Mouse (Mus musculus) frontal cortex, postnatal 10 days (tissue): ENCODE data around the gene Ramp1.
A peak's percentile ranks its signal among the peaks of the same experiment; 100 is the strongest.

ENCODE experiments used
- DNase-seq, 2 experiments: peaks; one replicate each; pipeline ENCODE4 v3.0.0; 2022; ENCODE audit warnings: low spot score in 2 of 2, mixed read lengths in 1 of 2

Ramp1 gene

GRCm38 (mm10) chr1:91179533-91180173 is at the start of gene Ramp1:
TSS of gene Ramp1 (plus strand) at chr1:91179822.
- DNase-seq: peak in 1 of 2 experiments; percentile 51

DNA sequence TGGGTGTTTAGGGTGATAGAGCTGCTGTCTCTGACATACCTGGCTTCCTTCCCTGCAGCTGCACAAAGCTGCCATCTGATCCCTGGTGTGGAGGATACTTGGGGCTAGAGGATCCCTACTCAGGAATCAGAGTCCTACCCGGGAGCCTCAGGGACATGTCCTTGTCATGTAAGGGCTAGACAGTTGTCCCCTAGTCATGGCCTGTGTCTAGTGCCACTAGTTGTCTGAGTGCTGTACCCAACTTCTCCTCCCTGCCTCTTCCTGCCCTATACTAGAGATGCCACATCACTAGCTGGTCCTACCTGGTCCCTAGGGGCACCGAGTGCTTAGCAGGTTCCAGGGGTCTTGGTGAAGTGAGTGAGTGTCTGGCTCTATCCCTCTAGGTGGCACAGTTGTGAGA is 42.6 kb upstream of the Ramp1 start:
- no peak for DNase-seq

DNA sequence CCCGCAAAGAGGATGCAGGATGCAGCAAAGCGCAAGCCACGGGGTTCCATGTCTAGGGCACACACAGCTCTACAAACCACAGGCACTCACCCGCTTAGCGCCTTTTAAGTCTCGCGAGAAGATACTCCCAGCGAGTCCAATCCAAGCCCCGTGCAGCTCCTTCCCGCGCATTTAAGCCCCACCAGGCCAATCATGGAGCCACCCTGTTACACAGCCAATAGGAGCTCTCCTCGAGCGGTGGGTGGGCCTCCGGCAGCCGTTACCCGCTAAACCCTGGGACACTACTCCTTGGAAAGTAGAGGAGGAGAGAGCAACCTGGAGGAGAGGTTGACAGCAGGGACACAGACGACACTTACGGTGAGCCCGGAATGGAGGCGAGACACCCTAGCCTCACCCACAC is 34.8 kb upstream of the Ramp1 start, which contains the start of gene Rbm44:
Gene Rbm44, plus strand, starts transcription at position 277 of the 400 bp plus-strand sequence.
- no peak for DNase-seq

DNA sequence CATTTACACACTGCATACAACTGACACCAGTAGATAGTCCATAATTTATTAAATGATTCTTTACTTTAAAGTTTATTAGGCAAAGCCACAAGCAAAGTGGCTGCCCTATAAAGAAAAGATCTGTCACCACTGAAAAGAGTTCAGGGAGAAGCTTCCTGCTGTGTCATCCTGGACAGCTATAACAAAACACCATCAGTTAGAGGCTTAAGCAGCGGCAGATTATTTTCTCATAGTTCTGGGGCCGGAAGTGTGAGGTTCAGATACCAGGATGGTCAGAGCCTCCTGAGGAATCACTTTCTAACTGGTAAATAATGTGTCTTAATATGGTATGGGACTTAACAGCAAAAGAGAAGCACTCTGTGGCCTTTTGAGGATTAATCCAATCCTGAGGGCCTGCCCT is 28.1 kb upstream of the Ramp1 start:
- no peak for DNase-seq

- DNase-seq: no peak
Measured at GRCm38 (mm10) chr1:91166798-91167197, 12.8 kb upstream of the Ramp1 start.

GRCm38 (mm10) chr1:91169157-91169556 is 10.5 kb upstream of the Ramp1 start:
- no peak for DNase-seq

DNA sequence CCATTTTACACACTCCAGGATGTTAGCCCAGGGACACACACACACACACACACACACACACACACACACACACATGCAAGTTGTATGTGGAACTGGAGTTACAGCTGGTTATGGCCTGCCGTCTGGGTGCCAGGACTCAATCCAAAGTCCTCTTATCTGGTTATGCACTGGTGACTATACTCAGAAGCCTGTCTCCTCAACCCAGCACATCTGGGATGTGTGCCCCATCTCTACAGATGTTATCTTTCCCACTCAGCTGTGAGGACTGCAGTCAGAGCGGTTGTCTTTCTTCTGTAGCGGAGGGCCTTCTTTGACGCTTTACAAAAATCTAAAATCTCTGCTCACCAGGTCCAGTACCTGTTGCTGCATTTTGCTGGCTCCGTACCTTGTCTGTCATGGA is 4.8 kb upstream of the Ramp1 start:
- DNase-seq: no peak

GRCm38 (mm10) chr1:91176026-91176425 is 3.6 kb upstream of the Ramp1 start:
- no peak for DNase-seq

GRCm38 (mm10) chr1:91176871-91177270 is 2.8 kb upstream of the Ramp1 start:
- DNase-seq: no peak

- peak in 1 of 2 experiments; percentile 80 for DNase-seq
Measured at GRCm38 (mm10) chr1:91179086-91179485, 536 bp upstream of the Ramp1 start.

DNA sequence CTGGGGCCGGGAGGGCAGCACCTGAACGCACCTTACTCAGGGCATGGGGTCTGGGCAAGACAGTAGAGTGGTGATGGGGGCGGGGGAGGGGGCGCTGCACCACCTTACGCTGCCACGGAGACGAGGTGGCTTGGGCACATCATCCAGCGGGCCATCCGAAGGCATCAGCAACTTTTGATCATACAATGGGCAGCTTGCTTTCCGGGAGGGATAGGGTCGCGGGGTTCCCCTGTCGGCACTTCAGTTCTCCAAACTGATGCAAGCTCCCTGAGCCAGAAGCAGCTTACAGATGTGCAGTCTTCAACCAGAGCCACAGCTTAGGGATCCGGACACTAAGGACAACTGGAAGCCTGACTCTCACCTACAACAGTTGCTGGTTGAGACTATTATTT is 548 bp downstream of the Ramp1 start:
- no peak for DNase-seq

- no peak for DNase-seq
Measured at GRCm38 (mm10) chr1:91180723-91181122, 1.1 kb downstream of the Ramp1 start.

DNA sequence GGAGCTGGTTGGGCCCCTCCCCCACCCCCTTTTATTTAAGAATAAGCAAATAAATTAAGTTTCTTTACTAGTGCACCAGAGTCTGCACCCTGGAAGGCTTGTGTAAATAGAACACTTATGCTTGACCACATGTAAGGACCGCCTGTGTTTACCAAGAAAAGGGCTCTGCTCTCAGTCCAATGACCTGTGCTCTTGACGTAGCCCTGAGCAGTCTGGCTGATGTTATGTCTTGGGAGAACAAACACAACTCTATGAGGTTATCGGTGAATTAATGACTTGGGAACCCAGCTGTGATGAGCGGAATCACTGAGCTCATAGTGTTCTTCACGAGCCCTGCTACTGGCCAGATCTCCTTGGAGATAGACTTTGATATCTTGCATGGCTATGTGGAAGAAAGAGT is 1.6 kb downstream of the Ramp1 start:
- no peak for DNase-seq

- DNase-seq: no peak
Measured at GRCm38 (mm10) chr1:91181784-91182450, 2.3 kb downstream of the Ramp1 start.

DNA sequence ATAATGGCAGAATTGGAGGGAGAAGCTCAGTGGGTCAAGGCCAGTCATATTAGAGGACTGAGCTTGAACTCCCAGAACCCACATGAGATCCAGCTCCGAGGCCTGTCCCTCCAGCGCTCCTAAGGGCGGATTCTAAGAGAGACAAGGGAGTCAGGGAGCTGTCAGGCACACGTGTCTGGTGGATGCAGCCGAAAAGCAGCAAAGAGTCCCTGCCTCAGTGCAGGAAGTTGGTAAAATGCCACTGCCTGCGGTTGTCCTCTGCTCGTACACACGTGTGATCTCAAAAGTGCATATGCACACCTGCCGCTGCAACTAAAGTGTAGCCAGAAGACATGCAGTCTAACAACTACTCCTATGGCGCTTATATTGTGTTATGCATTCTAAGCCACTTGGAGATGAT is 3.7 kb downstream of the Ramp1 start:
- no peak for DNase-seq

DNA sequence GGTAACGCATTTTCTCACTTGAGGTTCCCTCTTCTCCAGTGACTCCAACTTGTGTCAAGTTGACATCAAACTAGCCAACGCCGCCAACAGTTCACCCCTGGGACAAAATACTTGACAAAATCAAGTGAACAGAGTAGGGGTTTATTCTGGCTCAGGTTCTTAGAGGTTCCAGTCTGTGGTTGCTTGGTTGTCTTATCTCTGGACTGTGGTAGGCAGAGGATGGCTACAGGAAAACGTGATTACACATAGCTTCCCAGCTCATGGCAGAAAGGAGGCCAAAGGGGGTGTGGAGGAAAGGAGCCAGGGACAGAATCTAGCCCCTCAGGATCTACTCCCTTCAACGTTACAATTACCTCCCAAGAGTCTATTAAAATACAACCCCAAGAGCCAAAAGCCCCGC is 7.1 kb downstream of the Ramp1 start:
- DNase-seq: no peak

DNA sequence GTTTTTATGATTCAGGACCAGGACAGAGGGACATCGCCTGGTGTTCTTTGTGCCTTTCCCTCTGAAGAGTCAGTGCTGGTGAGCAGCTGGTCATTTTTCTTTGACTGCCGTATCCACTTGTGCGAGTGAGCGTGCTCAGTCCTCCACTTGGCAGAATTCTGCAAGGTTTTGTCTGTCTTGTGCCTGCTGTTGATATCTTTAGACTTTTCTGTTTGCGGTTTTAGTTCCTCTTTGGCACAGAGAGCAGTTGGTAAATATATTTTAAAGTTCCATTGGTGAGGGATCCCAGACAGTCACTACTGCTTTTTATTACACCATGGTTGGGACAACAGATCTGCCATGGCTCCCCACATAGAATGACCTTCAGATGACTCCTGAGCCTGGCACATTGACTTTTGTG is 7.7 kb downstream of the Ramp1 start:
- DNase-seq: no peak

DNA sequence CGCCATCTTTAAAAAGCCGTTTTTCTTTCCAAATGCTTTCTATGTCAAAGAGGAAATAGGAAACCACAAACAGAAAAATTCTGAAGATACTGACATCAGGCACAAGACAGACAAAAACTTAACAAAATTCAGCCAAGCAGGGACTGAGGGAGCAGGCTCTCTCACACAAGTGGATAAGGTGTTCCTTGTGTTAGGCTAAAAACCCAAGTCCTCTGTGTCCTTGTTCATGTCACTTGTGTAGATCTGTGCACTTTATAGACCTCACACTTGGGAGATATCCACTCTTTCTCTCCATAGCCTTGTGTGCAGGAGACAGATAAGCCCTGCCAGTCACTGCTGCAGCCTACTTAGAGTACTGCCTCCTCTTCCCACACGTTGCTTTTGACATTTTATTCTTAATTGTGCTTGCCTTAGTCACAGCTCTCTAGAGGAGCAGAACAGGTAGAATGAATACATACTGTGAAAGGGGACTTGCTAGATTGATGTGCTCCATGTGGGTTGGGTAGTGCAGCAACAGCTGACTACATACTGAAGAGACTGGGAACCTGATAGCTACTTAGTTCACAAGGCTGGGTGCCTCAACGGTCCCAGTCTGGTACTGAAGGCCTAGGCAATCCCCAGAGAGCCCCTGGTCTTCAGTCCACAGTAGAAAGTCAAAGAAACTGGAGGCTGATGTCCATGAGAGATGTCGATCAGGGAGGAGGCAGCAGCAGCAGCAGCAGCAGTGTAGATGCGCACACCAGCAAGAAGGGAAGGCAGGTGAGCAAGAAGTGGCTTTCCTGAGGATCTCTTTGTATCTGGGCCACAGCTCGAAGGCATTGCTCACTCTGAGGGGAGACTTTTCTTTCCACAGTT is 8.4 kb downstream of the Ramp1 start:
- DNase-seq: no peak

GRCm38 (mm10) chr1:91188851-91189460 is 9.3 kb downstream of the Ramp1 start:
- peak in 1 of 2 experiments; percentile 8 for DNase-seq

DNA sequence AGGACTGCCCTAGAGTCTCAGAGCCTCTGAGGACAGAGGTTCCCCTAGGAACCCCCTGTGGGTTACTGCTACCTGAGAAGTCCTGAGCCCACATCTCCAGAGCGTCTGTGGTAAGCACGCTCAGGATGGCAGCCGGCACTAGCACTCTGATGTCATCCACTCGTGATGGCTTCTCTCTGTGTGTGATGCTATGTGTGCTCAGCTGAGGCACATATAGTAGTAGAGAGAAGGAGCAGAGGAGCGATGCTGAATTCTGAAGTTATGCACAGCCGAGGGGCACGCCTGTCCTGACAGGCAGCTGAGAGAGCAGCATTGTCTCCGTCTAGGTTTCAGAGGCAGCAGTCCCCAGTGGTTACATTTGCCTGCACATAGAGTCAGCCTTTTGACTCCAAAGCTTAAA is 12.6 kb downstream of the Ramp1 start:
- DNase-seq: no peak

GRCm38 (mm10) chr1:91193242-91193641 is 13.6 kb downstream of the Ramp1 start:
- no peak for DNase-seq

DNA sequence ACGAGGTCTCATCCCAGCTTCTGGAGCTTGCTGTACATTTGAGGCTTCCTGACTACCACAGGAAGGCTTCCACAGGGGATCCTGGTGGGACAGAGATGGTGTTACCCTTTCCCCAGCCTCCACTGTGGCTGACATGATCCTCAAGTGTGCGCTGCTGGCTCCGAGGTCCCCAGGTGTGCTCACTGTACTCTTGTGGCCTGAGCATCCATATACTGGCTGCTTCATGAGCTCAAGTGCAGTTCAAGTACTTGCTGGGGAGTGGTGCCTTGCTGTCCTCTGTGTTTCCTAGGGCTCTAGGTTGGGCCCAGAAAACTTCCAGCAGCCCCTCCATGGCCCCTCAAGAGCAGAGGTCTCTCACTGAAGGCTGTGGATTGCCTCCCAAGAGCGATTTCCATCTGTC is 14.1 kb downstream of the Ramp1 start:
- DNase-seq: no peak
